Mouse (Mus musculus): ENCODE data around the gene Atxn7l2.

Atxn7l2 gene

DNA sequence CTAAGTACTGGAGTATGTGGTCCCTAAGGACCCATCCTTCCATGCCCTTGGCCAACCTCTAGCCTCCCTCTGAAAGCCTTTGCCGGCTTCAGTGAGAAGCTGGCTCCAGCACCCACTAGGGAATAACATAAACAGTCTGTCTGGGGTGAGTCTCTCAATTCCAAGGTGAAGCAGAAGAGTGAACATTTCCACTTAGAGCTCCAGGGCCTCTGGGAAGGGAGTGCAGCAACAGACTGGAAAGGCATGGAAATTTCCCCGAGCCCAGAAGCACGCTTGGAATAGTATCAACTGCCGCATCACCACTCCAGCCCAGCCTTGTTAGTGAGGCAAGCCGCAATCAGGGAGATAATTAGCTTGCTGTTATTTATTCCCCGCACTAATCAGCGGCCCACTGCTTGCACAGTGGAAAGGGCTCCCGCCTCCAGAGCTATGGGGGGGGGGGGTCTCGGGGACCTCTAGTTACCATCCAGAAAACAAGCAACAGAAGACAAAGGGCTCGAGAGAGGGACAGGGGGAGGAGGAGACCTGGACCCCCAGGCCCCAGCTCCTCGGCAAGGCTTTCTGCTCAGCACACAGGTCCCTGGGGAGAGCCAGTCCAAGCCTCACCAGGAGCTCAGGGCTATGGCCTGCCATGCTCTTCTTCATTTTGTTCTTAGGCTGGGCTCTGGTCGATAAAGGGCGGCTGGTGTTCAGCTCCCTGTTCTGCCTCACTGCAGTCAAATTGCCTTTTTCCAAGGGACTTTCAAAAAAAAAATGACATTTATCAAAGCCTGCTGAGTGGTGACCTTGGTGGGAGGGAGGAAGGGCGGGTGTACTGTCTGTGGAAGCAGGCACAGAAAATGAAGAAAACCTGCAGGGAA, 35.8 kb downstream of the Atxn7l2 start:
- DNase-seq, result peak in 1 of 2 experiments; percentile 54

DNA sequence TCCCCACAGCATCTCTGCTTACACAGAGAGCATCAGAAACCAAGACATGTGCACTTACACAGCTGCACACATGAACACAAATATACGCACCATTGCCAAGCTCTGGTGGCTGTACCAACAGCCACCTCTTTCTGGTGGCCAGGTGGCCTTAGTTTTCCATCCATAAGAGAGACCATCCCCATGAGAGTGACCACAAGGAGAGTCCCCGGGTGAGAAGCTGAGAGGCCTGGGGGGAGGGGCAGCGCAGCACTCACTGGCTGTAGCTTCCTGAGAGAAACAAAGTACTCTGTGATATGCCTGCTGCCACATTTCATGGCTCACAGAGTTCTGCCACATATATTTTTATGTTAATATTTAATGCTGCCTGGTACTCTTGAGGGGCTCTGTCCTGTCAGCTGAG, 41.5 kb downstream of the Atxn7l2 start:
- DNase-seq, result no peak

DNA sequence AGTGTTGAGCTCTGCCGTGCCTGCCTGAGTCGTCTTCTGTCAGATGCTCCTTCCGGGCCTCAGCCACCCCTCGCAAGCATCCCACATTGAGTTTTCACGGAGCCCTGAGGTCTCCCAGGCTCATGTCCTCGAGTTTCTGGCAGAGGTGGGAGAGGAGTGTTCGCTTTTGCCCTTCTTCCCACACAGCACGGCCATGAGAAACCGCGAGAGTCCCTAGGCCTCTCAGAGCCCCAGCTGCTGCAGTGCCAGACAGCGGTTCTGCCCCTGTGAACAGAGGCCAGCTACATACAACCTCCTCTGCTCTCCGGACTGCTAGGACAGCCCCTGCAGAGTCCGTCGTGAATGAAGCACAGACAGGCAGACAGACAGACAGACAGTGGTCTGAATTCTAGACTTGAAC, 43.2 kb downstream of the Atxn7l2 start:
- DNase-seq, result no peak

DNA sequence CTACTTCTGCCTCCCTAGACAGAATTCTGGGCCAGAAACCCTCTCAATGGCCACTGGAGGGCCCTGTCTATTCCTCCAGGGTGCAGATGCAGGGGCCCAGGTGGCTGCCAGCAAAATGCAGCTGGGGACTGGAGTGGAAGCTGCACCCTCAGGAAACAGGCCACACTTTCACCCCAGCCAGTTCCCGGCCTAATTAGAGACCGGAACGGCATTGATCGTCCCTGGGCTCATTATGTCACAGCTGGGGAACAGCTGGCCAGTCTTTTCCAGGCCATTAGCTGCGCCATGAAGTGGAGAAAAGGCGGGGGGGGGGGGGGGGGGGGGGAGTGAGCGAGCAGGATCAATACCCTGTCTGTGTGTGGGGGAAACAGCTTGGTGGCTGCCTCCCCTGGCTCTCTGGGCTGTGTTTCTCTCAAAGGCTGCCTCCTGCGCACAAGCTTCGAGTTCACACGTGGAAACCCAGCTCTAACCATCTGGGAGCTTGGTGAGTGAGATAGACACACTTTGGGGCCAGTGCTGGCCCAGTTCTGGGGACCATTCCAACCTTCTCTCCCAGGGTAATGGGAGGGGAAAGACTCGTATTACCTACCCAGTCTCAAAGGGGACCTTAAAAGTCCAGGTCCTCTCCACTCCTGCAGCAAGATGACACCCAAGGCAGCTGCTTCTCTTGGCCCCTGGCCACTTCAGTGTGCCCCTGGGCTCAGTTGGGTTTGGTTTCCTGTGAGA, 44.1 kb downstream of the Atxn7l2 start:
- DNase-seq, result peak; percentile 61 to 91

DNA sequence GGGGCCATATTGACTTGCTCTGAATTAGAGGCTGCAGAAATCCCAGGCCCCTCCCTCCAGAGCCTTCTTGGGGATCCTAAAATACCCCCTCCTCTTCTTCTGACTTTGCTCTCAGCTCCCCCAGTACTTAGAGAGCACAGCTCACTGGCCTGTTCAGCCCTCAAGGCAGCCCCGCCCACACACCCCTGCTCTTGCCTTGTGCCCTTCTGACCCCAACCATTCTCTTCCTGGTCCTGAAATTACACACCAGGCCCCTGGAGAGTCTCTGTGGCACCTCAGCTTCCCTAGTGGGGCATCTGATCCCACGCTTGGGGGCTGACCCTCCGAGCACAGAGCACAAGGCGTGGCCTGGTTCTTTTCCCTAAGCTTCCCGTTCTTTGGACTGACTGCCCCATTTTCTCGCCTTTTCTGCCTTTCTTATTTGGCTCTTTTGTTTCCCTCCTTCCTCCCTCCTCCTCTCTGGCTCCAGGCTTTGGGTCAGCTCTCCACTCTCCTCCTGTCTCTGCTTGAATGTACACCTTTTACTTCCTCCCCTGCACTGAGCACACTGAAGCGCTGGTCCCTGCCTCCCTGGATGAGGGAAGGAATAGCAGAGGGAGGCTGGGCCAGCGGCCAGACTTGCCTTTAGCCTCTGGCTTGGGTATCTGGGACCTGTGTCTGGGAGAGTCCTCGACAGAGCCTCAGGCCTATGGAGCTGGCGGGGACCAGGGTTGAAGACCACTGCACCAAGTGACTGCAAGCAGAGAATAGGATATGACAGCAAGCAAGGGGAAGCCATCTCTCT, 45.0 kb downstream of the Atxn7l2 start:
- DNase-seq, result no peak

DNA sequence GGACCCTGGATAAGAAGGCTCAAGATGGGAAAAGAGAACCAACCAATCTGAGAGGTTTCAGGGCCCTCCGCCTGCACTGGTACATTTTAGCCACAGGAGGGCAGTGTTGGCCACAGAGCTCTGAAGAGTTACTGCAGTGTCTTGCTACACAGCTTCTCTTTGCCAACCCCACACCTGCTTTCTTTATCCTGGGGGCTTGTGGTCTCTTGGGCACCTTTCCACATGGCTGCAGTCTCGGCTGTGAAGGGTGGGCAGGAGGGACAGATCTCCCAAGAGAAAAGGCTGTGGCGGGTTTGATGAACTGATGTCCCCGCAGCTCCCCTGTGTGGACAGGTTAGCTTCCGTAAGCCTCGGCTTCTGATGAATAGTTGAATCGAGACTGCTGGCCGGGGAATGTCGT, 45.9 kb downstream of the Atxn7l2 start:
- peak; percentile 76 to 85 for DNase-seq

DNA sequence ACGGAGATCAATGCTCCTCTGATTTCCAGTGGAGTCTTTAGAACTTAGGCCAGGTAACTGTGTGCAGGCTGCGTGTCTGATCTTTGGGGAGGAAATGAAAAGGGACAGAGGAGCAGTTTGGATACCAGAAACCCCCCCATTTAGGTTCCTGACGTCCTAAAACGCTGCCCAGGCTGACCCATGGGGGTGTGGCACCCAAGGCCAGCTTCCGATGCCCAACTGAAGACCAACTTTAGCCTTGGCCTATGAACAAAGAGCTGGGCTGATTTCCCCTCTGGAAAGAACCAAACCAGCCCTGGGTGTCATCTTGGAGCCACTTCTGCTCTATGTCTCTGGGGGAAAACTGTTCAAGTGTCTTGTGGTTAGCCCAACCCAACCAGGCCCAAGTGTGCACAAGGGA, 46.6 kb downstream of the Atxn7l2 start:
- DNase-seq, result no peak

DNA sequence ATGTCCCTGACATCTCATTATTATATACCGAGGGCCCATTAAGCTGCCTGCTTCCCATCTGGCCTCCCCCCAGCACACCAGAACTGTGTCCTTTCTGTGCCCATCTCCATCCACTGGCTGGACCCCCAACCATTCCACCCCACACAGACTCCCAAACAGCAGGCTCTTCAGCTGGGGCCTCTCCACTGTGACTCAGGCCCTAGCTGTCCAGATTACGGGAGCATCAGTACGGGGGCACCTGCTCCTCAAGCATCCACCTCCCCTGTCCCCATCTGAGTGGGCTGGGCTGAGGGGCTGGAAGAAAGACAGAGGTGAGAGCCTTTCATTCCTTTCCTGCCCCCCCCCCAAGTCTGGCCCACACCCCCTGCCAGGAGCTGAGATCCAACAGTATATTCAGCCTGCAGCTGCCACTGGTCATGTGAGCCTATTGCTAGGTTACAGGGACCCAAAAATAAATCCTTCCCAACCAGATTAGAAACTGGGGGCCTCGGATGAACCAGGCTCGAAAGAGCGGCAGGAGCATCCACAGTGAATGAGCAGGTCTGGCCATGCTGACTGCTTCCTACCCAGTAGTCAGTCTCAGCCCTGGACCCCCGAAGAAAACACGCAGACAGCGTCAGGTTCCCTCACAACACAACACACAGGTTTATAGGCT, 52.2 kb downstream of the Atxn7l2 start:
- no peak for DNase-seq

DNA sequence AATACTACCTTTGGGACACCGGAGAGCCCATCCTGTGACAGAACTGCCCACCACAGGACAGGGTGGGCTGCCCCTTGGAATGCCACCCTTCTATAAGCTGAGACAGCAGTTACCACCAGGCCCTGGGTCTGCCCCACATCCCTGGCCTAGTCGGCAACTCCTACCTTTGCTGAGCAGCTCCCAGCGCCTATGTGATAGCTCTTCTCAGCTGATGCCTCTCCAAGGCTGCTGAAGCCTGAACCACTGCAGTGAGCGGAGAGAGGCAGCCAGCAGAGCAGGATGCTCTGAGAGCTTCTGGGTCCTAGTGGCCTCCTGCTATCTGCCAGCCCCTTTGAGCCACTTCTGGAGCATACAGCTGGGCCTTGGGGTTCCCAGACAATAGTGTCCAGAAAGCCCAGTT, 56.1 kb downstream of the Atxn7l2 start, which contains the start of gene Gpr61:
Gpr61 (minus strand) TSS at position 227 of the 400 bp plus-strand sequence.
- no peak for DNase-seq

DNA sequence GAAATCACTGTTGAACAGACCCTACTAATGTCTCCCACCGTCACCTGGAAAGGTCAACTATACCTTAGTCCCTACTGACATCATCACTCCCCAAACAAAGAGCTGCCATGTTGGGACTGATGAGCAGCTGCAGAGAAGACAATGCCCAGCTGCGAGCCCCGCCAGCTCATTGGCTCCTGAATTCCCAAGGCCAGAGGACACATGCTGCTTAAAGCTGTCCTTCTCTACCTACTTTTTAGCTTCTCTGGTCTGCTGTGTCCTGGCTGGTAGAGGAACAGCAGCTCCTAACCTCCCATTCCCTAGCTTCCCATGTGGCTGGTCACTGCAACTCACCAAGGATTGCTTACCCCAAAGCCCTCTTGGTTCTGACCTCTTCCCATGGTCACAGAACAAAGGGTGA, 58.4 kb downstream of the Atxn7l2 start:
- no peak for DNase-seq
